Mouse (Mus musculus) forebrain, embryonic 10.5 days (tissue): ENCODE data around the gene Cdc6. TPM values are rescaled to one million over a fixed set of nuclear protein-coding genes. Genes with fewer than 3 reads are reported as not detected.
A peak's percentile ranks its signal among the peaks of the same experiment; 100 is the strongest.

Experiments used
- DNase-seq: peaks from one replicate; pipeline ENCODE4 v3.0.0-alpha.2; 2017; ENCODE audit warnings: low spot score; ENCODE audit errors: extremely low spot score
- H3K27ac ChIP-seq: fragments of 300-500 bp; sonication (generic); 2 replicates; pipeline ENCODE4 v1.5.1; 2016; ENCODE audit warnings: mild to moderate bottlenecking
- H3K27me3 ChIP-seq: fragments of 300-500 bp; sonication (generic); 2 replicates; pipeline ENCODE4 v1.6.1; 2016; ENCODE audit warnings: mild to moderate bottlenecking; ENCODE audit not compliant: poor library complexity, severe bottlenecking
- H3K36me3 ChIP-seq: fragments of 300-500 bp; sonication (generic); replicated peaks from 2 replicates; pipeline ENCODE4 v1.6.1; 2016; ENCODE audit warnings: mild to moderate bottlenecking, moderate library complexity
- H3K4me1 ChIP-seq: fragments of 300-500 bp; sonication (generic); 2 replicates; pipeline ENCODE4 v1.6.1; 2016
- H3K4me3 ChIP-seq: fragments of 300-500 bp; sonication (generic); 2 replicates; pipeline ENCODE4 v1.5.1; 2016; ENCODE audit warnings: mild to moderate bottlenecking, moderate library complexity
- H3K9me3 ChIP-seq: fragments of 300-500 bp; sonication (generic); 2 replicates; pipeline ENCODE4 v1.6.1; 2016; ENCODE audit warnings: mild to moderate bottlenecking, moderate library complexity
- WGBS: fragments of 180-500 bp; shearing (Covaris S2); methylation state at CpG from one replicate; pipeline ENCODE4 v1.1.7; 2016; 5-methylcytosine and 5-hydroxymethylcytosine counted together
- polyA plus RNA-seq: library from polyadenylated mRNA; unstranded; fragments of >200 nt; fragmentation: Nextera tagmentation; extraction: Ambion mirVana; gene quantifications from 2 replicates; pipeline ENCODE4 v1.2.1, GENCODE M21; 2016

Gene Cdc6
- 68.7 and 75.8 TPM in 2 replicates for polyA plus RNA-seq

DNA sequence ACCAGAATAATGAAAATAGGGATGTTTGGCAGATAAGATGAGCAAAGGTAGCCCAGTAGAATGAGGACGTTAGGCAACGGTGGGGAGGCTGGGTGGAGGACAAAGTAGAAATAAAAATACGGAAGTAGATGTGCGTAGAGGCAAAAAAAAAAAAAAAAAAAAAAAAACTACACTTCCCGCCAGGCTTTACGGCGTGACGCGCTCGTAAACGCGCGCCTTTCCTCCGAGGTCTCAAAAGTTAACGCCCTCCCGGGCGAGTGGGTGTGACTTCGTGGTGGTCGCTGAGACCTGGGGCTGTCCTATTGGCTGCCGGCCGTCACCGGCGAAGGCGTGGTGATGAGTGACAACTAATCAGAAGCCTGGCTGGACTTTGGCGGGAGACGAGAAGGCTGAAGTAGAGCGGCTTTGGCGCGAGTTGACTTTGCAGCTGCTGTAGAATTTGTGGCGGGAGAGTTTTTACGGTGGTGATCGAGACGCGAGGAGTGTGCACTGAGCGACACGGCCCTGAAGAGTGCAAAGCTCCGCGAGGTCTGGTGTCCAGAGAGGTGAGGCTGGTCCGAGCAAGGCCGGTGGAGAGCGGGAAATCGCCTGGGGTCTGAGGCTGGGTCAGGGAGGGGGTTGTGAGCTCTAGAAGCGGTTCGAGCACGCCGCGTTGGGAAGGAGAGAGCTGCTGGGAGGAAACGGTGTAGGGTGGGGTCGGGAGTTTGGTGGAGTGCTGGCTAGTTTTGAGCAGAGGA is at the start of gene Cdc6:
Gene Cdc6 (plus strand): TSS at position 365 of the 737 bp plus-strand sequence.
- peak; percentile 98 for DNase-seq
- WGBS = under 1% methylated on average over 49 of the region's 49 CpGs
- peak within 1 kb of the TSS; percentile 88 for H3K27ac ChIP-seq
- H3K4me1 ChIP-seq = peaks cover 59% of the 10 kb centered on the region
- H3K36me3 ChIP-seq = peaks cover 57% of the 10 kb centered on the region
- peak within 1 kb of the TSS; percentile 69 for H3K4me3 ChIP-seq
- no peaks in the 10 kb centered on the region for H3K27me3 ChIP-seq
- H3K9me3 ChIP-seq = no peaks in the 10 kb centered on the region

DNA sequence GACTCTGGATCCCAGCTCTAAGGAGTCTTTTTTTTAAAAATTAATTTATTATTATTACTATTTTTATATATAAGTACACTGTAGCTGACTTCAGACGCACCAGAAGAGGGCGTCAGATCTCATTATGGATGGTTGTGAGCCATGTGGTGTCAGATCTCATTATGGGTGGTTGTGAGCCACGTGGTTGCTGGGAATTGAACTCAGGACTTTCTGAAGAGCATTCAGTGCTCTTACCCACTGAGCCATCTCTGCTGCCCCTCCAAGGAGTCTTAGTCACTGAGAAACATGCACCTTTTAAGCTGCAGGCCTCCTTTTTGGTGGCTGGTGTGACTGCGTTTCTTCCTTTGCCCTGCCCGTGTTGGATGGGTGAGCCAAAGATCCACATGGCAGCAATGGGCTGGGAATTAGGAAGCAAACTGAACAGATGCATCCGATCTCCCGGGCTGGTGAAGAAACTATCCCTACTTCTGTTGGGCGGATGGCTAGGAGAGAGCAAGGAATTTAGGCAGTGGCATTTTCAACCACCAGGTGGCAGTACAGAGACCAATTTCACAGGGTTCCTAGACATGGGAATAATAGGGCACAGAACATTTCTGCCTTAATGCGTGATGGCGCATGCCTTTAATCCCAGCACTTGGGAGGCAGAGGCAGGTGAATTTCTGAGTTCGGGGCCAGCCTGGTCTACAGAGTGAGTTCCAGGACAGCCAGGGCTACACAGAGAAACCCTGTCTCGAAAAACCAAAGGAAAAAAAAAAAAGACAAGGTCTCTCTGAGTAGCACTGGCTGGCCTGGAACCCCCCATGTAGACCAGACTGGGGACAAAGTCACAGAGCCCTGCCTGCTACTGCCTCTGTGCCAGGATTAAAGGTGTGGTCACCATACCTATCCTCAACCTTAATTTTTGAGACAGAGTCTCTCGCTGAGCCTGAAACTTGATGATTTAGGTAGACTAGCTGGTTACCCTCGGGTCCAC is 48.6 kb upstream of the Cdc6 start:
- peak; percentile 88 for DNase-seq
- Histone ChIP-seq H3K27ac (peak overlapping the region; percentile 31; the same call in 1 of the 2 replicates), H3K36me3 (no peaks in the 10 kb centered on the region), H3K9me3 (no peaks in the 10 kb centered on the region), H3K27me3 (peaks cover 4% of the 10 kb centered on the region; the same call in 1 of the 2 replicates), H3K4me1 (peaks cover 16% of the 10 kb centered on the region), H3K4me3 (peak overlapping the region; percentile 18; the same call in 1 of the 2 replicates)
- 38% methylated on average over 14 of the region's 14 CpGs for WGBS

DNA sequence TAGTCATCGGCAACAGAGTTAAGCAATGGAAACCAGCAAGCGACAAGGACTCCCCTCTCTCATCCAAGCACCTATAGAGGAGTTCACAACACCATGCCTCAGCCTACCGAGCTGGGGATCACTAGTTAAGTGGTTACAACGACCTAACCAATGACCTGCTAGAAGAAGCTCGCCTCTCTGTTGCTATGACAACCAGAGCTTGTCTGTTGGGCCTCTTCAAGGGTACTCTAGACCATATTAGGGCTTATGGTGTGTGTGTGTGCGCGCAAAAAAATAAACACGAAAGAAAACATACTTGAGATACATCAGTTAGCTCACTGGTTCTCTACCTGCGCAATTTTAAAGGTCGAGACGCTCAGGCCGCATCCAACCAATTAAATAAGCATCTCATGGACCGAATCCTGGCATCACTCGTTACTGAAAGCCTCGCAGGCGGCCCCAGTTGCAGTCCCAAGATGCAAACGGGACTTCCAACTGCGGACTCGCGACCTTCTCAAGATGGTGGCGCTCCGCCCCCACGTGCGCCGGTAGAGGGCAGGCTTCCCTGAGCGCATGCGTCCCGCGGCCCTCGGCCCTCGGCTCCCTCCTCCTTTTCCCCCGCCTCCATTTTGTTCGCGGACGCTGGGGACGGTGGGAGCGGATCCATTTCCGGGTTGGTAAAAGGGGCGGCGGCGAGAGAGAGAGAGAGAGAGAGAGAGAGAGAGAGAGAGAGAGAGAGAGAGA is 44.4 kb upstream of the Cdc6 start, which contains the start of gene Wipf2:
Gene Wipf2 (plus strand): TSS at position 611 of the 723 bp plus-strand sequence.
- Histone ChIP-seq H3K36me3 (peaks cover 24% of the 10 kb centered on the region), H3K4me1 (peaks cover 24% of the 10 kb centered on the region), H3K27ac (peak within 1 kb of the TSS; percentile 94), H3K4me3 (peak within 1 kb of the TSS; percentile 72), H3K27me3 (peaks cover 4% of the 10 kb centered on the region; the same call in 1 of the 2 replicates), H3K9me3 (no peaks in the 10 kb centered on the region)
- DNase-seq = peak; percentile 93
- WGBS = 7% methylated on average over 41 of the region's 41 CpGs

DNA sequence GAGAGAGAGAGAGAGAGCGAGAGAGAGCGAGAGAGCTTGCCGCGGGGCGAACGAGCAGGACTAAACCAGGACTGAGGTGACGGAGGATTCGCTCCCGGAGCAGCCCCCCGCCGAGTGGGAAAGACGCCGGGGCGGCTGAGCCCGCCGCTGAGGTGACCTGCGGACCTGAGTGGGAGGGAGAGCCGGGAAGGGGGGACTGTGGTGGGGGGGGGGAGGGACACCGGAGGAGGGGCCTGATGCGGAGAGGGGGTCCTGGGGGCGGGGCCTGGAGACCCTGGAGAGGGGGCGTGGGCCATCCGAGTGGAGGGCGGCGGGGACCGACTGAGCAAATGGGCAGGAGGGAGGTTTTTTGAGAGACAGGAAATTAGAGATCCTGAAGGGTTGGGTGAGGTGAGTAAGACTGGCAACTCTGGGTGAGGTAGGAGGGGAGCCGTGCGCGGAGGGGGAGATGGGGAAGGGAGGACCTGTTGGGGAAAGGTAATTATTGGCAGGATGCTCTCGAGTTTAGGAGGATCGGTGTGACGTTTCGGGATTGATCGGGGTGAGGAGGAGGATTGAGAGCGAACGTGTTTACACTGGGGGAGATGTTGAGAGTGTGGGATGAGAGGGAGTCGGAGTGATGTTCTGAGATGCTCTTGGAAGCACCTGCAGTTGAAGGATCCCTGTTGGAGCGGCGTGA is 43.7 kb upstream of the Cdc6 start:
- Histone ChIP-seq H3K9me3 (no peaks in the 10 kb centered on the region), H3K4me3 (peak overlapping the region; percentile 72), H3K27ac (peak overlapping the region; percentile 94), H3K27me3 (peaks cover 4% of the 10 kb centered on the region; the same call in 1 of the 2 replicates), H3K4me1 (peaks cover 22% of the 10 kb centered on the region), H3K36me3 (peaks cover 31% of the 10 kb centered on the region)
- DNase-seq = peak; percentile 82
- under 1% methylated on average over 36 of the region's 39 CpGs for WGBS

DNA sequence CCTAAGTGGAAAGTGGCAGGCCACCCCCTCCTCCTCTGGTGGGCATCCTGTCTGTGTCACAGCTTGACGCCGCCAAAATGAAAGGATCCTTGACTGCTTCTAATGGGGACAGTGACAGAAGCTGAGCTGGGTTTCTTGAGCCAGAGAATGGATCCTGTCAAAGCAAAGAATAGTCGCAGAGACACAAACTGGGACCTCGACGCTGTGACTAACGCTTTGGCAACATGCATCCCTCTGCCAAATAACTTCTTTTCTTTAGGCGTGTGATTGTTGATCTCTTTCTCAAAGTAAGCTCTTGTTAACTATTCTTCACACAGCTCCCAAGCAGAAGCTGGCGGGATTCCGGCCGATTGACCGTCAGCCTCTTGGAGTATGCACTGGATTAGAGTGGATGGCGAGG is 40.3 kb upstream of the Cdc6 start:
- Histone ChIP-seq H3K9me3 (no peaks in the 10 kb centered on the region), H3K36me3 (peaks cover 65% of the 10 kb centered on the region), H3K4me1 (peaks cover 34% of the 10 kb centered on the region), H3K4me3 (no peak overlapping the region), H3K27ac (no peak overlapping the region), H3K27me3 (no peaks in the 10 kb centered on the region)
- 85% methylated on average over 12 of the region's 12 CpGs for WGBS
- no peak for DNase-seq

DNA sequence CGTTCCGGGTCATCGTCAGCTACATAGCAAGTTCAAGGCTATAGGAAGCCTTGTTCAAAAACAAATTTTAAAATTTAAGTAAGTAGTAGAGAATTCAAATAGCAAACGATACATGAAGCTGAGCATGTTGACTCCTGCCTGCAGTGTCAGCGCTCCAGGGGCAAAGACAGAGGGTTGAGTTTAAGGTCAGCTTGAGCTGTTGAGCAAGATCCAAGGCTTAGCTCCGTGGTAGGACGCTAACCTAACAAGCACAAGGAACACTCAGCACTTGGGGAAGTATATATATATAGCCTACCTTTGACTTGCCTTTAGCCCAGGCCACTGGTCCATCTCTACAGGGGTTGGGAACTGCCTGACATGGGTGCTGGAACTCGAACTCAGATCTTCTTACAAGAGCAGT is 37.7 kb upstream of the Cdc6 start:
- whole genome bisulfite sequencing = 94% methylated on average over 8 of the region's 8 CpGs
- Histone ChIP-seq H3K36me3 (peaks cover 85% of the 10 kb centered on the region), H3K27me3 (no peaks in the 10 kb centered on the region), H3K4me3 (no peak overlapping the region), H3K4me1 (peaks cover 13% of the 10 kb centered on the region; the same call in 1 of the 2 replicates), H3K27ac (no peak overlapping the region), H3K9me3 (no peaks in the 10 kb centered on the region)
- no peak for DNase-seq

DNA sequence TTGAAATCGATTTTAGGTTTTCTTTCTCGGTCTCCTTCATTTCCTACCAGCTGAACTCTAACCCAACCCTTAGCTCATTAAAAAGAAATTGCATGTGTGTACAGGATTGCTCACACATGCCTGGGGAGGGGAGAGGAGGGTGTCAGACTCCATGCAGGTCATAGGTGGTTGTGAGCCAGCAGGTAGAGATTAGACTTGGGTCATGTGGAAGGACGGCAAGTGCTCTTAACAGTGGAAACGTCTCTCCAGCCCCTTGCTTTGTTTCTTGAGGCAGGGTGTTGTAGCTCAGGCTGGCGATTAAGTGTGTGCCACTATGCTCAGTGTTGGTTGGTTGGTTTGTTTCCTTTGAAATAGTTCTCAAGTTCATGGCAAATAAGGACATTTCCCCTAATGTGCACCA is 36.8 kb upstream of the Cdc6 start:
- Histone ChIP-seq H3K27me3 (no peaks in the 10 kb centered on the region), H3K4me3 (no peak overlapping the region), H3K4me1 (peaks cover 13% of the 10 kb centered on the region; the same call in 1 of the 2 replicates), H3K9me3 (no peaks in the 10 kb centered on the region), H3K36me3 (peaks cover 94% of the 10 kb centered on the region), H3K27ac (no peak overlapping the region)
- 82% methylated on average over 5 of the region's 5 CpGs for WGBS
- no peak for DNase-seq

DNA sequence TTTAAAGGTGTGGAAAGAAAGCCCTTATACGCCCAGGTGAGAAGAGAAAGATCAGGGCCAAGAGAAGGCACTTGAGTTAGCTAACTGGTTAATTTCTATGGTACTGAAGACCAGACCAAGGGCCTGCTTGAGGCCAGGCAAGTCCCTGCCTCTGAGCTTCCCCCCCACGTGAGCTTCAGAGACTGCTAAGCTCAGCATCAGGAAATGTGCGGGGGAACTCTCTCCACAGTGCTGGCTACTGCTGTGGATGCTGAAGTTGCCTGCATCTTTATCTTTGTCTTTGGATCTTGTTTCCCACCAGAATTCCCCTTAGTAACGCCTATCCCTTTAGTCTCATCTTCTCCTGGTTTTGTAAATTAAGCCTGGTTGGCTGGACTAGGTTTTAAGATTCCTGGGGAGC is 36.2 kb upstream of the Cdc6 start:
- no peak overlapping the region for H3K4me3 ChIP-seq
- 72% methylated on average over 4 of the region's 4 CpGs for WGBS
- H3K36me3 ChIP-seq = peaks cover 88% of the 10 kb centered on the region
- H3K27ac ChIP-seq = no peak overlapping the region
- peaks cover 13% of the 10 kb centered on the region; the same call in 1 of the 2 replicates for H3K4me1 ChIP-seq
- H3K27me3 ChIP-seq = no peaks in the 10 kb centered on the region
- H3K9me3 ChIP-seq = no peaks in the 10 kb centered on the region
- no peak for DNase-seq

DNA sequence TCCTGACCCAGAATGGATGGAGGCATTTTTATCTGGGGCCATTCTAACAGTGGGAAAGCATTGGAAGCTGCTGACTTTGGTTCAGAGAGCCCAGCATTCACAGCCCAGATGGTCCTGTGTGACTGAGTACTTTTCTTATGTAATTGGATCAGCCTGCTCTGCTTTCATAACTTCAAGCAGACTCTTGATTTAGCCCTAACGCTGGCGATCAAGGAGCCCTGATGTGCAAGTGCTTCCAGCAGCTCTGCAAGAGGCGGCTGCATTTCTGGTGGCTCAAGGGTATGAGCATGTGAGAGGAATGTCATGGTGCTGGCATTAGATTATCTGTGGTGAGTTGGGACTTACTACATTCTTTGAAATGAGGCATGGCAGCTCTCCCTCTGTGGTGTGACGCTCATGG is 35.6 kb upstream of the Cdc6 start:
- no peaks in the 10 kb centered on the region for H3K9me3 ChIP-seq
- WGBS = 80% methylated on average over 4 of the region's 4 CpGs
- DNase-seq = no peak
- H3K4me3 ChIP-seq = no peak overlapping the region
- peaks cover 16% of the 10 kb centered on the region; the same call in 1 of the 2 replicates for H3K4me1 ChIP-seq
- H3K27me3 ChIP-seq = no peaks in the 10 kb centered on the region
- H3K36me3 ChIP-seq = peaks cover 82% of the 10 kb centered on the region
- no peak overlapping the region for H3K27ac ChIP-seq

DNA sequence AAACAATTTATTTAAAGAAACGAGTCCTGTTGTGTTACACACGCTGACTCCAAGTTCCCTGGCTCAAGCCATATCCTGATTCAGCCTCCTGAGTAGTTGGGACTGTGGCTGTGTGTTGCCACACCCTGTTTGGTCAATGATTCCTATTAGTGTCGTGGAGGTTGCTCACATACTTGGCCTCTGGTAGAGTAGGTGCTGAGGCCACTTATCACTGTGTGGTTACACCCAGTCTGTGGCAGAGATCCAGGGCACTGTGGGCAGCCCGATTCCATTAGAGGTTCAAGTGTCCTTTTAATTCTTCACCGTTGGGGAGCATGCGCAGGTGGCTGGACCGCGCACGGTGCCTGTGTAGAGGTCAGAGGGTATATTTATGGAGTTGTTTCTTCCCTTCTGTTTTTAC is 33.7 kb upstream of the Cdc6 start:
- peaks cover 24% of the 10 kb centered on the region; the same call in 1 of the 2 replicates for H3K4me1 ChIP-seq
- no peak for DNase-seq
- H3K27ac ChIP-seq = no peak overlapping the region
- 95% methylated on average over 9 of the region's 9 CpGs for WGBS
- no peaks in the 10 kb centered on the region for H3K9me3 ChIP-seq
- H3K27me3 ChIP-seq = no peaks in the 10 kb centered on the region
- H3K36me3 ChIP-seq = peaks cover 71% of the 10 kb centered on the region
- H3K4me3 ChIP-seq = no peak overlapping the region

DNA sequence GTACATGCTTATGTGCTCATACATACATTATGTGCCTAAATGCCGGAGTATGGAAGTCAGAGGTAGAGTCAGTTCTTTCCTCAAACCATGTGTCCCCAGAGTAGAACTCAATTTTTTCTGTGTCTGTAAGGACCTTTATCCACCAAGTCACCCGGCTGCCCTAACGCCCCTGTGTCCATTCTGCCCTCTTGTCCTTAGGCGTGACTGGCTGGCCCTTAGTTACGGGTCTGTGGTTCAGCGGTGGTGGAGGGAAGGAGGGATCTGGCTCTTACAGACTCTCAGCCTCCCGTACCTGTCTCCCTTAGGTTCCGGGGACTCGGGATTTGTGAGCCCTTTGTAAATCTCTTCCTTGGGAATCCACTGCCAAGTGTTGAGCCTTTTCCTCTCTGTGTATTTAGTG is 30.6 kb upstream of the Cdc6 start:
- Histone ChIP-seq H3K9me3 (no peaks in the 10 kb centered on the region), H3K4me1 (peaks cover 15% of the 10 kb centered on the region; the same call in 1 of the 2 replicates), H3K36me3 (peaks cover 58% of the 10 kb centered on the region), H3K27ac (no peak overlapping the region), H3K27me3 (no peaks in the 10 kb centered on the region), H3K4me3 (no peak overlapping the region)
- DNase-seq = no peak
- WGBS = 76% methylated on average over 9 of the region's 9 CpGs

DNA sequence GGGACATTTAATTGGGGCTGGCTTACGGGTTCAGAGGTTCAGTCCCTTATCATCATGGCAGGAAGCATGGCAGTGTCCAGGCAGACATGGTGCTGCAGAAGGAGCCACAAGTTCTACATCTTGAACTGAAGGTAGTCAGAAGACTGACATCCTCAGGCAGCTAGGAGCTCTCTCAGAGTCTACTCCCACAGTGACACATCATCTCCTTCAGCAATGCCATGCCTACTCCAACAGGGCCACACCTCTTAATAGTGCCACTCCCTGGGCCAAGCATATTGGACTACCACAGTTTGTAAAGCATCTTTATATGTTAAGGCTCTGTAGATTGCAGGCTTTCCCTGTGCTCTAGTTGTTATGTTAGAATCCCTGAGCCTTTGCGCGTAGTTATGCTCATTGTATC is 19.9 kb upstream of the Cdc6 start:
- no peaks in the 10 kb centered on the region for H3K27me3 ChIP-seq
- peaks cover 85% of the 10 kb centered on the region for H3K36me3 ChIP-seq
- DNase-seq = no peak
- H3K4me3 ChIP-seq = no peak overlapping the region
- 96% methylated on average over 3 of the region's 3 CpGs for WGBS
- H3K4me1 ChIP-seq = peaks cover 18% of the 10 kb centered on the region
- H3K9me3 ChIP-seq = no peaks in the 10 kb centered on the region
- H3K27ac ChIP-seq = no peak overlapping the region
